Mouse (Mus musculus) CD4-positive, CD25-positive, alpha-beta regulatory T cell, adult 4 months (primary cell): ENCODE data around the gene Fgfbp1. TPM values are rescaled to one million over a fixed set of nuclear protein-coding genes. Genes with fewer than 3 reads are reported as not detected.

Experiments used
- ATAC-seq: one replicate; pipeline ENCODE4 v1.8.0; 2017
- polyA plus RNA-seq, 2 experiments: library from polyadenylated mRNA; unstranded; fragments of 100-300 nt; shearing (Covaris generic); gene quantifications; one replicate each; pipeline ENCODE4 v1.2.1; 2017

Gene Fgfbp1
- not detected for polyA plus RNA-seq

DNA sequence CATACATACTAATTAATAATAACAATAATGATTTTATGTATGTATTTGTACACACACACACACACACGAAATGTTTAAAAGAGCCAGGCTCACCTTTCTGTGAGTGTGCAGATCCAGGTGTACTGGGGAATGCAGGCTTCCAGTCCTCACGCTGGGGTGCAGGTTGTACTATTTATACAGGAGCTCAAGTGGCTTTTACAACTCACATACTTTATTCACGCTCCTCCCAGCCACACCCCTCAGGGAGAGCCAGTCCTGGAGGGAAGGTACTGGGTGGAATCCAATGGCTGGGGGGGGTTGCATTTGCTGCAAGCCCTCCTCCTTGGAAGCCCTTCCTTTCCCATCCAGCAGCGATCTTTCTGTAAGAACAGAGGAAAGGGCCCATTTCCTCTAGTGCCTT, at the start of gene Fgfbp1:
Fgfbp1 (minus strand) TSS at position 160 of the 400 bp plus-strand sequence.
- ATAC-seq: no peak

DNA sequence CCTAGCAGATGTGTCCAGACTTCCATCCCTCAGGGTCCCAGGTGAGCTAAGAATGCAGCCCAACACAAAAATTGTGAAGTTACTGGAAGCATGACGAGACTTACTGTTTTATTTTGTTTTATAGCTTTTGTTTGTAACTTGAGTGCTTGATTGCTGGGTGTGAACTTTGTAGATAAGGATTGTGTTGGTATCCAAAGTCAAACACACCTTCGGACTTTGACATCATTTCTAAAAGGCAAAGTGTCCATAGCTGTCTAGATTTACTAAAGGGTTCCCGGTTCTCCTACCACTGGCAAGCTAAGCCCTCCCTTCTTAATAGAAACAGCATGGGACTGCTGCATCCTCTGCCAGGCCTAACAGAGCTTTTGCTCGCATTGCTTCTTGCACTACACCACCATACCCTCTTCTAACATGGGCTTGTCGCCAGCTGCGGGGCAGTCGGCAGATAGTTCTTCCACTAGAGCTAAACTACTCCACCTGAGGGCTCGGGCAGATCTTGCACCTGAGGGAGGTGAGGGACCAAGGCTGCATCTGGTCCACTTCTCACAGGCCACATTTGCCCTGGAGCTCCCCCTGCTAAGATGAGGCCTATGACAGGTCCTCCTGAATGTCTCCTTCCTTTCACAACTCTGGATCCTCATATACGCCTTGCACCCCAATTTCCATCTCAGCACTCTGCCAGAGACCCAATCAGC, 16.9 kb upstream of the Fgfbp1 start:
- no peak for ATAC-seq

DNA sequence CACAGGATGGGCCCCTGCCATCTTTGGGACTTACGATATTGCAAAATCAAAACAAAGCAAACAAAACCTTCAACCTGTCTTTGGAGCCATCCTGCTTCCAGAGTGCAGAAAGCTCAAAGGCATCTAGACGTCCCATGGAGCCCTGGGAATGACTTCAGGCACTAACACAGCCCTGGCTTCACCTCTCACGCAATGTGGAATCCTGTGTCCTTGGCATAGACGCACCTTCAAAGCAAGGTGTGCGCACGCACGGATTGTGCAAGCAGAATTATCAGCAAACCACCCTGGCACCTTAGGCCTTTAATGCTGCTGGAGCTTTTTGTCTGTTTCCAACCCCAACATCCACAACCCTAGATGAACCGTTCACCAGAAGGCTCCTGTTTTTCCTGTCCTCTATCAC, 16.0 kb upstream of the Fgfbp1 start:
- ATAC-seq: no peak

DNA sequence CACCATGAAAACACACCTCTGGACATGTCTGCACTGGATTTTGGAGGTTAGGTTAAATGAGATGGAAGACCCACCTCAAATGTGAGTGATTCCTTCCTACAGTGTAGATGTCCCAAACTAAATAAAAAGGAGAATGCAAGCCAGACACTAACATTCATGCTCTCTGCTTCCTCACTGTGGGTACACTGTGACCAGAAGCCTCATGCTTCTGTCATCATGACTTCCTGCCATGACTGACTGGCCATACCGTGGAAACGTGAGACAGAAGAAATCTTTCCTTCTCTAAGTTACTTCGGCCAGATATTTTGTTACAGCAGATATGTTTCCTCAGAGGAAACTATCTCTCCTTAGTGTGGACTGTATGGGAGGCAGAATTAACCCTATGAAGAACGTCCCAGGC, 14.6 kb upstream of the Fgfbp1 start:
- no peak for ATAC-seq

DNA sequence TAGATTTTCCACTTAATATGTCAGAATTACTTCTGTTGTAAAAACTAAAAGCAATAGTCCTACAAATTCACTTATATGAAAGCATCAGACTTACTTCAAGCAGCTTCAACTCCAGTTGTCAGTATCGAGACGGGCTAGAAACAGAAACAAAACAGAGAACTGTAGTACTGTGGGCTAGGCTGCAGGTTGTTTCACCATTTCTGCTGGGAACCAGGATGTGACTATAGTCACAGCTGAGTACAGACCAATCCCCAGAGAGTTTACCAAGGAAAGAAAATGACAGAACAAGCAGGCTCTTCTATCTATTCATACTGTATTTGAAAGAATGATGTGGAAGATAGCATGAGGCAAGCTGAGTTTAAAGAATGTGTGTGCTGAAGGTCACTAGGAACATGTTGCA, 13.4 kb upstream of the Fgfbp1 start:
- ATAC-seq: no peak

DNA sequence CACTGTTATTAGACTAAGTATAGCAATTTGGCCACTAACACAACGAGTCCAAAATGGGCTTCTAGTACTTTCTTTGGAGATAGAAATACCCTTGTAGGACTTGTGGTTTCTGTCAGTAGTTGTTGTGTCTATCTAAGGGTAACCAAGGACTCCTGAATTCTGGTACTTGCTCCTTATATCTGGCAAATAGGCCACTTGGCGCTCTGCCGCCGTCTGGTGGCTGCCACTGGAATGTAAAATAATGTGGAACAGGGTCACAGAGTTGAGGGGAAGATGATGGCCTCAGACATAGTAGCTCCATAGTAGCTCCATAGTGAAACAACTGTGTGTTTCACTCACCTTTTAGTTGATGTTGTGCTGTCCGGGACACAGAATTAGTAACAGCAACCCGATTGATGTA, 8.7 kb upstream of the Fgfbp1 start:
- peak; percentile 82 for ATAC-seq

DNA sequence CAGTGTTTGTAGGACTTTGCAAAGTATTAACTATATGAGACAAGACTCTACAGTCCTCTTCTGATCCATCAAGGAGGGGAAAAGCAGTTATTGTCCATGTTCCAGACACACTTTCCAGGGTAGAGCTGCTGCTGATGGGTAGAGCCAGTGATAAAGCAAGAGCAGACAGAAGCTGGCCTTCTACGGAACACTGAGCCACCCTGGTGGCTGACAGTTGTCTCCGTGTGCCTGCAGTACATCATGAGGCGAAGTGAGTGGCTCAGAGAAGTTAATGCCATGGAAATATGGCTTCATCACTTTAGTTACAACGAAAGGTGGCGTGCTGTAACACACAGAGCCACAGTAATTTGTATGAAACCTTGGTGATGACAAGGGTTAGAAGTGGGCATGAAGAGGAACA, 7.4 kb upstream of the Fgfbp1 start:
- ATAC-seq: no peak

DNA sequence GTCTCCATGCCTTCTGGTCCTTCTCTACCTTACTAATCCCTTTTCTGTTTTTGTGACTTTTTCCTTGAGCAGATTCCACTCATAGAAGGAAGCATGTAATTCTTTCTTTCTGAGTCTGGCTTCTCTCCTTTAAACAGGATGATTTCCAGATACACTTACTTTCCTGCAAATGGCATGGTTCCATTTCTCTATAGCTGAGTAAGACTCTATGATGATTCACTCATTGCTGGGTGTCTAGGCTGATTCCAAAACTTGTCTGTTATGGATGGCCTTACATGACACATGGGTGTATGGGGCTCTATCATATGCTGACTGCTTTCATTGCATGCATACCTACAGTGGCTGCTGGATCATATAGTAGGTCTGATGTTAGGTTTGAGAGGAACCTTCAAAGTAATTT, 4.6 kb upstream of the Fgfbp1 start:
- no peak for ATAC-seq

DNA sequence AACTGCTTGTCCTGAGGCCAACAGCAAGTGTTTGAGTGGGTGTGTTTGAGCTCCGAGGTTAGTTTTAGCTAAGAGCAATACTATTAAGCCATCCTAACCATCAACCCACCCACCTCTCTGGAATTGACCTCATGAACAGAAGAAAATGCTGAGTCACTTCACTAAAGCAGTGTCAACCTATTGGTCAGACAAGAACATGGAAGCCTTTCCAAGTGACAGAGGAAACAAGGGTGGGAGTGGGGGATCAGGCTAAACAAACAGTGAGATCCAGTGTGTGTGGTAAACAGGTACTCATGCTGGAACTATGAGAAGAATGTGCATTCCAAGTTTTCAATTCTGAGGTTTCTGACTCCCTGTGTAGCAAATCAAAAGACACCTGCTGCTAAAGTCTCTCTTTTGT, 1.3 kb upstream of the Fgfbp1 start:
- ATAC-seq: no peak

DNA sequence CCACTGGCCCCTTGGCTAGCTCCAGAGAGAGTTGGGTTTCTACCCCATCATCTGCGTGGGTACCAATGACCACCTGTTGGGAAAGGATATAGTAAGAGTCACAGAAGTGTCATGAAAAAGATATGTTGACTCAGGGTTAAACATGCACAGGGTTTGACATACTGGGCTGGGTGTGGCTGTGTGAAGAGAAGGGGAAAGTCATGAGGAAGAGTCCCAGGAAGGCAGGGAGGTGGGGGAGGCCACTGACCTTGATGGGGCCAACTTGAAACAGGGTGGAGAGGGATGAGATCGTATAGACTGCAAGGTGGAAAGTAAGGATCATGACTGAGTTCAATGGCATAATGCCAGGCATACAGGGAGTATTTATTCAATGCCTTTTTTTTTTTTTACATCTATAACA, 1.2 kb downstream of the Fgfbp1 start:
- no peak for ATAC-seq

DNA sequence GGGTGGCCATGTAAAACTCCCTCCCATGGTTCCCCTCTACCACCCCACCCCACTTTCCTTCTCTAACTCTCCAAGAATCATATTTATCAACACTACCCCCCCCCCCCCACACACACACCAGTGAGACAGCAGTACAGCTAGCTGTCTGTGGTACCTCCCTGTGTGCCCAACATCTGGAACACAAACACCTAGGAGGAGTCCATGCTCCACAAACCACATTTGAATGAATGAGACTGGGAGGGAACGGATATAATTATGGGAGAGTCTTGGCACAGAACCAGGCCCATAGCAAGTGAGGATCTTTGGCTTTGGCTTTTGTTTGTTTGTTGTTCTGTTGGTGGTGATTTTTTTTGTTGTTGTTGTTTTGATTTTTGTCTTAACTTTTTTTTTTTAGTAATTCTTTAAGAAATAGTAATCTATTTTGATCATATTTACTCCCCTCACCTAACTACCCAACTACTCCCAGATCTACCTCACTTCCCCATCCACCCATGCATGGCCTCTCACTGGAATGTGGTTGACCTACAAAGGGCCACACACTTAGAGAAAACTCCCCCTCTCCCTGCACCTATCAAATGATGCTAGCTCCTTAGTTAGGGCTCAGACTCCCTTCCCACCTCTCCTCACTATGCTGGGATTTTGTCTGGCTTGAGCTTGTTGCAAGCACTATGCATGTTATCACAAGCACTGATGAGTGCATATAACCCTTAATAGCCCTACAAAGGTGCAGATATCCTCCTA, 4.6 kb downstream of the Fgfbp1 start:
- ATAC-seq: no peak

DNA sequence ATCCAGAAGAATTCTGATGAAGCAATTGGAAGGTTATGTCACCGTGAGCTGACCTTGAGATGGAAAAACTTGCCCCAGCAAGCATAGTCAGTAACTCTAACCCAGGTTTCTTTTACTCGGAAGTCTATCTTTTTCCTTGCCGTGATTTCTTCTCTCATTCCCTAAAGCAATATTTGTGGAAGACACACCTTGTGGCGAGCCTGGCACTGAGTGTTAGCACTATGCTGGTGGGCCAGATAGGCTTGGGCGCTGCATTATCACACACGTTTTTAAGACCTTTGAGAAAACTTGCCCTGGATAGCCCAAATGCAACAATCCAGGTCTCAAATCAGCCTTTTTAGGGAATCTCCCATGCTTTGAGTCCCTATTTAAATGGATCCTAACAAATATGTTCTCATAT, 7.4 kb downstream of the Fgfbp1 start:
- ATAC-seq: no peak

DNA sequence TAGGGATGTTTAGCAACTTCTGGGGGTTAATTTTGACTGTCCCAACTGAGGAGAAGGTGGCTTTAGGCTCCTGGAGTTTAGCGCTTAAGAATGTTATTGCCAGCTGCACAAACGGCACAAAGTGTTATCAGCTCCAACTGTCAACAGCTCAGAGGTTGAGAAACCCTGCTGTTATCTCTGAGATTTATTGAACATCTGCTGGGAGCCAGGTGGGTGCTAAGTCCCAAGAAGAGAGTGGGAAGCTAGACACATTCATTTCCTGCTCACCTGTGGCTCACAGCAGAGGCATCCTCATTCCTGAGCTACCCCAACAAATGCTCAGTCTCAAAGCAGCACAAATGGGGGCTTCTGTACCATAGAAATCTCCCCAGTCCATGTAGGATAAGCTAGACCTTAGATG, 10.4 kb downstream of the Fgfbp1 start:
- no peak for ATAC-seq

DNA sequence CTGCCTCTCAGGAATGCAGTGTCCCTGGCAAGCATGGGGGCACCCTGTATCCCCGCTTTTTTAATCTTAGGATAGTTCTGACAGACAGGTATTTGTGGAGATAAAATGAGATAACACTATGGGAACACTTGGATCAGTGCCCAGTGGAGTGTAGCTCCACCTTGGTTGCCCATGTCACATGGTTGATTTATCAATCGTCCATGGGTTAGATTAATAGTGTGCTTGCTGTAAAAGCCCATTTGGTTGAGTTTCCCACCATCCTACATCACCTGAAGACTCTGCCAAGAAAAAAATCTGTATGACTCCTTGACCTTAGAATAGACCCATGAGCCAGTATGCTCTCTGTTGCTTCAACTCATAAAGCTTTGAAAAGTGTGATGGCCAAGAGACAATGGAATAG, 11.0 kb downstream of the Fgfbp1 start:
- no peak for ATAC-seq

DNA sequence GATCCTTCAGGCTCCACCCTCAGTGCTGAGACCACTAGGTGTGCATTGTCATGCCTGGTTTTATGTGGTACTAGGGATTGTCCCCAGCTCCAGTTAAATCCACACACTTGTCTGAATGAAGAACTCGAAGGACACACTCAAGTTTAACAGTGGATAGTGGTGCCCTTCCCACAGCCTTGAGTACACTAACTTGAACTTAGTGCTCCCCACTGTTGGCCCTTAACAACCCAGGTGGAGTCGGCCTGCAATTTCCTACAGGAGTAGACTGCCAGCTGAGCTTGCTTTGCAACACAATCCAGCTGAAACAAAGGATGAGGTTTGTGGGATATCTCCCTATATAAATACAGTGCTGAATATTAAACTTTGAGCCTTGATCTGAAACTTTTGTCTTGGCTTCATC, 12.9 kb downstream of the Fgfbp1 start:
- ATAC-seq: no peak

DNA sequence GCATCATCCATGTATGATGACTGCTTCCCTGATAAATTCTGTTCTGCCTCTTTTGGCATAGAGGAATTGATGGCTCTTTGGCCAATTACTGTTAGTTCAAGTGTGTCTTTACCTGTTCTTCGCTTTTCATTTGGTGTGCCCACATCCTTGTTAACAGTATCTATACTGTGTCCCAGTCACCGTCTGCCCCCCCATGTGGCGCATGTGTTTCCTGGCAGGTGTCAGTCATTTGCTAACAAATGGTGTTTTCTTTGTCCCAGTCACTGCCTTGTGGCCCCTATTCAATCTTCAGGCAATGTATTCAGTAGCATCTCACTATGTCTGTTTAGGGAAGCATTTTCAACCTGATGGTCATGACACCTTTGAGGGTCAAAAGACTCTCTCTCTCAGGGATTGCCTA, 20.5 kb downstream of the Fgfbp1 start:
- no peak for ATAC-seq

DNA sequence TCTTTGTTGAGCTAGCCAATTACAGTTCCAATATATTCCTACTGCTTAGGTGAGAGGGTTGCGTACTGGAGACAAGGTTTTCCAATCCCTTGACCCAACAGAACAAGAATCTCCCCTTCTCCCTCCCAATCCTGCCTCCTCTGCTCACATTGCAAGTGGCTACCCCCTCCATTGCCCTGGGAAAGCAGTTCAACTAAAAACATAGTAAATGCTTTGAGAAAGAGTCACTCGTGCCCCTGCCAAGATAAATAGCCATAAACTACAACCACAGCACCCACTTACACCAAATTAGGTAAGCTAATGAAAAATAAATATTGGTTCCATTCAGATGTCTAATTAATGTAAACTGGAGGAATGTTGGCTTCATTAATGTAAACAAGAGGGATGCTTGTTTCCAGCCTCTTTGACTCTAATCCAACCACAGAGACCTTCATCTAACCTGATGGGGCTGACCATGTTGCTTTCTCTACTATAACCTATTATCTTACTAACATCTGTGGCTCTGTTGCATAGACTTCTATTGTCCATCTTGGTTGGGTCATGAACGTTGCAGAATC, 21.6 kb downstream of the Fgfbp1 start:
- ATAC-seq: no peak

DNA sequence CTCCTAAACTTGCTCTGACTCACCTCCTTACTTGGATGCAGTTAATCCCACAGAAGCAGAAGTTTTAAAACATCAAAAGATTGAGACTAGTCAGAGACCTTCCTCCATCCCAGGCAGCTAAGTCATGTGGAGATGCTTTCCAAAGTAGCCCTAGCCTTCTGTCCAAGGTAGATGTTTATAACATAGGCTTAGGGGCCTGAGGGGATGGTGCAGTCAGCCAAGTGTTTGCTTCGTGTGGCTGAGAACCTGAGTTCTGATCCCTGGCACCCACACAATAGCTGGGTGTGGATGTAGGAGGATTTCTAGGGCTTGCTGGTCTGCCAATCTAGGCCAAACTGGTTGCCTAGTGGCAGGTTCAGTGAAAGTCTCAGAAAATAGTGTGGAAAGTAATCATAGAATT, 28.3 kb downstream of the Fgfbp1 start:
- no peak for ATAC-seq

DNA sequence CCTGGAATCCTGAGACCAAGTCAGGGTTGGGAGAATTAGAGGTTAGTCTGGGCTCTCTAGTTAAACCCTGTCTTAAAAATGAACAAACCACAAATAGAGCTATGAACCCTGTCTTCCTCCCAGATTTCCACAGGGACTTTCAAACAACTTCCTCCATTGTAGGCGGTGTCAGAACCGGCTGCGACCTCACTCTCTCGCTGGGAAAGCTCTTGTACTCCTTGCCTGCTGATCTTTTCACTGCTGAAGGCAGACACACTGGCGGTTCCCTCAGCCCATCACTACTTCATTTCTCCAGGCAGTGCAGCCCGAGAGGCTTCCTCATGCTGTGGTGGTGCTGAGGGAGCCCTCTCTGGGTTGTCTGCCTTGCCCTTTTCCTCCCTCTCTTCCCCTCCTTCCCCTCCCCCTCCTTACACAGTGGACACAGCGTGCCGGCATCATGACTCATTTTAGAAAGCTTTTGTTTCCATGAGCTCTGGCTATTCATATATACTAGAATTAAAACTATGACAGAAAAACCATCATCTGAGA, 32.8 kb downstream of the Fgfbp1 start:
- ATAC-seq: peak; percentile 8

DNA sequence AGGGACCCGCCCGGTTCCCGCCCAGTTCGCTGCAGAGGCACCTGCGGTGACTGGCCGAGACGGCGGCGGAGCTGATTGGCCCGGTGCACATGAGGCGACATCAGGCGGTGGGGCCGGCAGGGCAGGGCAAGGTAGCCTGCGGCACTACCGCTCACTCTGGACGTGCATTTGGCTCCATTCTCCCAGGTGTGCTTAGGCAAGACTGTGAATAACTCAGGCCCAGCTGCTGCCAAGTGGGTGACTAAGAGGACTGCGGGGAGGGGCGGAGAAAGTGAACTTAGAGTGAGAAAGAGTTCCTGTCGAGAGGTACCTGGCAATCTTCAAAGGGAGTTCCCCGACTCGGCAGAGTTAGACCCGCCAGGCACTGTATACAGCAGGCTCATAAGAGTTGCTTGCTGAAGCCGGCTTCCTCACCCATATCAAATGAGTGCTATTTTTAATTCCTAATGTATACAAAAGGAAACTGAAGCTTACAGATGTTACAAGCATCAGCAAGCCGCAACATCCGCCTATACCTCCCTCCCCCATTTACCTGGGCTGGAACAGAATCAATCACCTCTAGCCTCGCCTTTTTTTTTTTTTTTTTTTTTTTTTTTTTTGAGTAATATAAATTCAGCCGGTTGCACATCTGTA, 33.4 kb downstream of the Fgfbp1 start:
- ATAC-seq: peak; percentile 88

DNA sequence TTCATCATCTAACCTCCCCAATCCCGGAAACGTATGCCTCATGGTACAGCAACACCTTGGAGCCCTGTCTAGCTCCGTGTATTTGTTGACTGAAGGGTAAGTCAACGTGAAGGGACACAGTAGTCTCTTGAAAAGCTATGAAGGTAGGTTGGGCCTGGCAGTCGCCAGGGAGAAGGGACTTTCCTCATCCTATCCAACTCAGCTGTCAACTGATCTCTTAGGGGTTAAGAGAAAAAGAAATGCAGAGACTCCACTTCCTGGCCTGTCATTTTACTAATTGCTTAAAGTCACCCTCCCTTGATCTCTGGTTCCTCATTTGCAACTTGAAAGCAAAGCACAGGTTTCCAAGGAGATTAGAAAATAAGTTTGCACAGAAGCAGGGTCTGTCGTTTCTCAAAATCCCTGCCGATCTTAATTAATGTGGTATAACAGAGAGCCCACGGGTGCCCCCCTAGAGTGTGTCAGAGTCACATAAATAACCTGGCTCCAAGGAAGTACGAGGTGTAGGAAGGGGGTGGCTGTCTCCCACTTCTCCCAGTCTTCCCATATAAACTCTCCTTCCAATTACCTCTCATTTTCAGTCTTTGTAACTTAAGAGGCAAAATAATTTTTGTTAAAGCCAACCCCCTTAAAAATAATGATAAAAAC, 34.1 kb downstream of the Fgfbp1 start:
- ATAC-seq: peak; percentile 9

DNA sequence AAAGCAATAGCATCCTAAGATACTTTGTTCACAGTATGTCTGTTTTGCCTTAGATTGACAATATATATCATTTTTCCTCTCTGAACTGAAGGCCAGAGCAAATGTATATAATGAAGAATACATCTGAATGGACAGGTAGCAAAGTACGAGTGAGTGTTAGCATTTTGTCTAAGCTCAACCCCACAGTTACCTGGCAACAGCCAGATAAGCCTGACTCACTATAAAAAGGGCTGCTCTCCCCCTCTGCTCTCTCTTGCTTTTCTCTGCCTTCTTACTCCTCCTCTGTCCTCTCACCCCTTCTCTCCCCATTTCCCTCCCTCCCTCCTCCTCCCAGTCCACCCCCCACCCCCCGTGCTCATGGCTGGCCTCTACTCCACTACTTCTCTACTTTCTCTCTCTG, 48.3 kb downstream of the Fgfbp1 start:
- no peak for ATAC-seq
